Mouse (Mus musculus) testis, adult 2 months (tissue): ENCODE results near the gene Osbpl9. TPM values are rescaled to one million over a fixed set of nuclear protein-coding genes. Genes with fewer than 3 reads are reported as not detected.

Experiments used
- H3K27ac ChIP-seq: fragments of 200-500 bp; 2 replicates; pipeline ENCODE4 v1.5.1; 2012; ENCODE audit warnings: low read depth, low read length; ENCODE audit not compliant: control insufficient read depth, insufficient read depth
- H3K27me3 ChIP-seq: fragments of 200-500 bp; 2 replicates; pipeline ENCODE4 v1.6.1; 2012; ENCODE audit warnings: mild to moderate bottlenecking, low read length, moderate library complexity; ENCODE audit not compliant: control insufficient read depth, insufficient read depth
- H3K36me3 ChIP-seq: fragments of 200-500 bp; 2 replicates; pipeline ENCODE4 v1.6.1; 2012; ENCODE audit warnings: mild to moderate bottlenecking, low read length; ENCODE audit not compliant: control insufficient read depth, insufficient read depth
- H3K4me1 ChIP-seq: fragments of 200-500 bp; 2 replicates; pipeline ENCODE4 v1.6.1; 2012; ENCODE audit warnings: low read length; ENCODE audit not compliant: control insufficient read depth, insufficient read depth
- H3K4me3 ChIP-seq: fragments of 200-500 bp; 2 replicates; pipeline ENCODE4 v1.5.1; 2012; ENCODE audit warnings: low read depth, mild to moderate bottlenecking, low read length, moderate library complexity, mixed read lengths; ENCODE audit not compliant: control insufficient read depth
- CTCF ChIP-seq: fragments of 200-500 bp; IDR thresholded peaks from 2 replicates; pipeline ENCODE4 v1.5.1; 2012; ENCODE audit warnings: low read depth, mild to moderate bottlenecking, inconsistent platforms, low read length, moderate library complexity; ENCODE audit not compliant: control insufficient read depth, insufficient read depth, insufficient replicate concordance
- POLR2A ChIP-seq: fragments of 200-500 bp; IDR thresholded peaks from 2 replicates; pipeline ENCODE4 v1.6.1; 2012; ENCODE audit warnings: low read depth, mild to moderate bottlenecking, inconsistent platforms, low read length, moderate library complexity; ENCODE audit not compliant: control insufficient read depth
- polyA plus RNA-seq: library from polyadenylated mRNA; depleted of rRNA; stranded (reverse); fragments of >200 nt; gene quantifications from 2 replicates; pipeline ENCODE4 v1.2.3, GENCODE M21; 2012; rRNA removed

Gene Osbpl9
- 90.5 and 100 TPM in 2 replicates for polyA plus RNA-seq

GRCm38 (mm10) chr4:109201582-109202424, at the start of gene Osbpl9:
TSS of gene Osbpl9 (minus strand) at chr4:109202272.
- TF ChIP-seq CTCF (no peak), POLR2A (peak; percentile 94)
- Histone ChIP-seq H3K27me3 (no peaks in the 10 kb centered on the region), H3K4me1 (peaks cover 2% of the 10 kb centered on the region; the same call in 1 of the 2 replicates), H3K4me3 (peak within 1 kb of the TSS; percentile 95), H3K27ac (peak within 1 kb of the TSS; percentile 94), H3K36me3 (no peaks in the 10 kb centered on the region)

GRCm38 (mm10) chr4:109251605-109252004, 49.5 kb upstream of the Osbpl9 start:
- H3K27me3 ChIP-seq, result no peaks in the 10 kb centered on the region
- no peaks in the 10 kb centered on the region; the same call in 1 of the 2 replicates for H3K4me1 ChIP-seq
- no peaks in the 10 kb centered on the region for H3K36me3 ChIP-seq
- peak overlapping the region; percentile 52 for H3K27ac ChIP-seq
- no peak overlapping the region for H3K4me3 ChIP-seq
- TF ChIP-seq CTCF (peak; percentile 29; the same call in 1 of the 2 replicates), POLR2A (no peak)

- H3K4me1 ChIP-seq, result no peaks in the 10 kb centered on the region; the same call in none of the 2 replicates
- no peaks in the 10 kb centered on the region for H3K27me3 ChIP-seq
- H3K27ac ChIP-seq, result peak overlapping the region; percentile 80
- TF ChIP-seq POLR2A (no peak), CTCF (no peak)
- no peaks in the 10 kb centered on the region for H3K36me3 ChIP-seq
- H3K4me3 ChIP-seq, result no peak overlapping the region
These were observed 43.0 kb upstream of the Osbpl9 start for GRCm38 (mm10) chr4:109245016-109245620.

- Histone ChIP-seq H3K4me1 (no peaks in the 10 kb centered on the region; the same call in none of the 2 replicates), H3K4me3 (no peak overlapping the region), H3K27me3 (no peaks in the 10 kb centered on the region), H3K27ac (peak overlapping the region; percentile 87), H3K36me3 (no peaks in the 10 kb centered on the region)
- TF ChIP-seq POLR2A (no peak), CTCF (no peak)
These were observed 42.4 kb upstream of the Osbpl9 start for GRCm38 (mm10) chr4:109244506-109244905.

GRCm38 (mm10) chr4:109241934-109242333, 39.9 kb upstream of the Osbpl9 start:
- Histone ChIP-seq H3K4me3 (no peak overlapping the region), H3K27ac (peak overlapping the region; percentile 55; the same call in 1 of the 2 replicates), H3K27me3 (no peaks in the 10 kb centered on the region), H3K4me1 (peaks cover 7% of the 10 kb centered on the region), H3K36me3 (no peaks in the 10 kb centered on the region)
- TF ChIP-seq POLR2A, result no peak
- TF ChIP-seq CTCF, result no peak

- no peaks in the 10 kb centered on the region for H3K27me3 ChIP-seq
- peaks cover 7% of the 10 kb centered on the region for H3K4me1 ChIP-seq
- peak overlapping the region; percentile 51; the same call in 1 of the 2 replicates for H3K27ac ChIP-seq
- no peaks in the 10 kb centered on the region for H3K36me3 ChIP-seq
- TF ChIP-seq POLR2A (no peak), CTCF (no peak)
- H3K4me3 ChIP-seq, result no peak overlapping the region
These were observed 39.1 kb upstream of the Osbpl9 start for GRCm38 (mm10) chr4:109241221-109241620.
